Mouse (Mus musculus) bone marrow, adult 2 months (tissue): ENCODE results near the gene Btbd19.

ENCODE experiments used
- CTCF ChIP-seq: fragments of 200-500 bp; IDR thresholded peaks from 2 replicates; pipeline ENCODE4 v1.5.1; 2011; ENCODE audit warnings: low read length, control low read depth; ENCODE audit not compliant: control insufficient read depth, insufficient read depth
- POLR2A ChIP-seq: fragments of 200-500 bp; IDR thresholded peaks from 2 replicates; pipeline ENCODE4 v1.6.1; 2011; ENCODE audit warnings: low read depth, mild to moderate bottlenecking, control low read depth, low read length, borderline replicate concordance; ENCODE audit not compliant: control insufficient read depth

DNA sequence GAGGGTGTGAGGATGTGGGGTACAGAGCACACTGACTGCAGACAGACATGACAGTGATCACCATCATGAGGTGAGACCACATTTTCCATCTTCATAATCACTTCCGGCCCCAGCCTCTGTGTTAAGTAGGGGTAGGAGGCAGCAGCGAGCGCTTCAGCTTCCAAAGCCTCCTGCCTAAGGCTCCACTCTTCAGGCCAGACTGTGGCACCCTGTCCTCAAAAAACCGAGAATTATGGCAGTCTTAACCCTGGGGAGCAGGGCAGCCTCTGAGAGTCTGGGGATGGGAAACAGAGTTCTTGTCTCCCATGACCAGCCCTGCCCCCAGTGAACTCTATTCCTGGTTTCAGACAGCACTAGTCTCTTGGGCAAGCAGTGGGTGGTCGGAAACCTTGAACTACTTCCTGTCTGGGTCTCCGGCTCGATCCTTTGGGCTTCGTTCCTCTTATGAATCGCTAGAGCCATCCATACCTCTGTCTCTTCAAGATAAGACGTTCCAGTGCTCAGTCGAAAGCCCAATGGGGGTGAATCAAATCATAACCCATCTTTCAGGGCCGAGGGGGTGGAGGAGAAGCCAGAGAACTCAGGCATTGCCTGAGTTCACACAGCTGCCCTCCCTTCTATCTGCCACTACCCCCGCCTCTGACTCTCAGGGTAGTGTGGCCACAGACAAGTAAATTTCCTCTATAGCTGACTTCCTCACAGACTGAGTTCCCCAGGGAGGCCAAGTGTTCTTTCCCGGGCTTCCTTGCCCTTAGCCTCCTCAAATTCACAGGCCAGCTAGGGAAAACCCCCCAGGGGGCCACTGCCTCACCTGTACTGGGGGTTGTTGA lies 792 bp downstream of the Btbd19 start:
- TF ChIP-seq POLR2A (0 out of 2 replicates have a peak, but pooled peaks have one; percentile 13), CTCF (no peak)
